23 mouse cellular contexts compared by ENCODE assay signal in the genomic region with DNA sequence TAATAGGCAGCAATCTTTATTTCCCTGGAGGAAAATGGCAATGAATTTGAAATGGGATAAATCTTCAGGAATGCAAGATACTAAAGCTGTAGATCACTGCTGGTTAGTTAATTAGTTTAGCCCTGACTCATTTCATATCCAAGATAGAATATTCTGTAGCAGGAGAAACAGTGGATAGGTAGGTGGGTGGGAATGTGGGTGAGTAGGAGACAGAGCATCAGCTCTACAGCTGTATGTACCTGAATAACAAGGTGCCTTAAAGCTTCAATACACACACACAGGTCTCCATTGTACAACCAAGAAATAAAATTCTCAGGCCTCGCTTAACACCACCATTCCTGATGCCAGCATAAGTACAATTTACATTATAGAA.
DNase-seq lines count a peak whose midpoint lies in the region; ATAC-seq and TF ChIP-seq lines count a peak whose summit lies in the region.
"Had no signal": no experiment of that assay in that cellular context is flagged by ENCODE, and none has a peak within 500 bp of the region (broad histone marks: within the 10 kb centered on the region; RNA-seq: fewer than 3 reads in every experiment).

No protein-coding gene starts in this region.

- WGBS in forebrain, embryonic 15.5 days, result 80% methylated on average over 1 of the region's 1 CpGs
- WGBS in forebrain, postnatal 0 days, result 63% methylated on average over 1 of the region's 1 CpGs
- WGBS in midbrain, embryonic 12.5 days, result 78% methylated on average over 1 of the region's 1 CpGs
- WGBS in midbrain, postnatal 0 days, result 79% methylated on average over 1 of the region's 1 CpGs
- 93% methylated on average over 1 of the region's 1 CpGs for WGBS in midbrain, embryonic 13.5 days
- WGBS in neural tube, embryonic 15.5 days, result 29% methylated on average over 1 of the region's 1 CpGs

- H3K4me3 ChIP-seq in forebrain, embryonic 15.5 days, result no peak overlapping the region
- no peak overlapping the region for H3K4me3 ChIP-seq in forebrain, postnatal 0 days (ENCODE audit: low read depth, low read length)
- H3K4me3 ChIP-seq in midbrain, embryonic 12.5 days, result no peak overlapping the region
- no peak overlapping the region for H3K4me3 ChIP-seq in midbrain, postnatal 0 days (ENCODE audit: low read depth, low read length)
- H3K4me3 ChIP-seq in midbrain, embryonic 13.5 days (replicated peaks), result no peak overlapping the region
- H3K4me3 ChIP-seq in neural tube, embryonic 15.5 days (replicated peaks), result no peak overlapping the region
- H3K4me3 ChIP-seq: embryonic facial prominence, embryonic 10.5 days; heart, adult 2 months; intestine, embryonic 15.5 days; limb, embryonic 15.5 days; liver, embryonic 15.5 days had no signal

- DNase-seq in forebrain, postnatal 0 days, result no peak
- no peak for DNase-seq in midbrain, postnatal 0 days (ENCODE audit: low spot score)
- DNase-seq in cerebellum, adult 9-11 months, result no peak
- no peak for DNase-seq in layer of hippocampus, postnatal 14 days (ENCODE audit: low spot score in 2 of 2)
- DNase-seq: adrenal gland, postnatal 14 days; cerebellum, adult 18-20 months; gastrocnemius, postnatal 25 days; heart, adult 2 months; heart, postnatal 36 days; kidney, adult 9 months; kidney, postnatal 4 days; layer of hippocampus, postnatal 36 days; lung, postnatal 10 days; right cerebral cortex, postnatal 4 days had no signal

- no peak overlapping the region; the same call in 1 of the 2 replicates for H3K27ac ChIP-seq in forebrain, embryonic 15.5 days (replicated peaks)
- no peak overlapping the region for H3K27ac ChIP-seq in forebrain, postnatal 0 days (ENCODE audit: low read depth, low read length)
- 0 out of 2 replicates have a peak overlapping the region, but pooled peaks have one; percentile 39 for H3K27ac ChIP-seq in midbrain, embryonic 12.5 days (replicated peaks)
- H3K27ac ChIP-seq in midbrain, postnatal 0 days (ENCODE audit: low read depth, low read length), result no peak overlapping the region
- H3K27ac ChIP-seq in midbrain, embryonic 13.5 days, result peak overlapping the region; percentile 60; the same call in 1 of the 2 replicates
- peak overlapping the region; percentile 45; the same call in 1 of the 2 replicates for H3K27ac ChIP-seq in neural tube, embryonic 15.5 days (replicated peaks)
- H3K27ac ChIP-seq: embryonic facial prominence, embryonic 10.5 days; heart, adult 2 months; intestine, embryonic 15.5 days; limb, embryonic 15.5 days; liver, embryonic 15.5 days had no signal

- H3K9ac ChIP-seq in forebrain, embryonic 15.5 days (replicated peaks), result no peak overlapping the region
- H3K9ac ChIP-seq in forebrain, postnatal 0 days, result no peak overlapping the region
- no peak overlapping the region for H3K9ac ChIP-seq in midbrain, embryonic 12.5 days (replicated peaks)
- no peak overlapping the region for H3K9ac ChIP-seq in midbrain, postnatal 0 days (replicated peaks; ENCODE audit: low read length, poor library complexity, severe bottlenecking)
- H3K9ac ChIP-seq in midbrain, embryonic 13.5 days (replicated peaks), result no peak overlapping the region
- no peak overlapping the region for H3K9ac ChIP-seq in neural tube, embryonic 15.5 days (replicated peaks)
- H3K9ac ChIP-seq: intestine, embryonic 15.5 days; limb, embryonic 15.5 days; liver, embryonic 15.5 days had no signal

- 0 out of 2 replicates have a peak, but pooled peaks have one; percentile 23 for ATAC-seq in forebrain, embryonic 15.5 days (replicated peaks)
- no peak for ATAC-seq in forebrain, postnatal 0 days
- ATAC-seq in midbrain, embryonic 12.5 days (ENCODE audit: low FRiP score, low read depth), result peak; percentile 55; the same call in 1 of the 2 replicates
- ATAC-seq in midbrain, postnatal 0 days (ENCODE audit: low FRiP score), result no peak
- peak; percentile 75 for ATAC-seq in midbrain, embryonic 13.5 days
- ATAC-seq in neural tube, embryonic 15.5 days (ENCODE audit: low FRiP score), result peak; percentile 58
- ATAC-seq: intestine, embryonic 15.5 days had no signal

- no peaks in the 10 kb centered on the region for H3K9me3 ChIP-seq in forebrain, embryonic 15.5 days
- H3K9me3 ChIP-seq in forebrain, postnatal 0 days (ENCODE audit: low read length), result no peaks in the 10 kb centered on the region
- no peaks in the 10 kb centered on the region for H3K9me3 ChIP-seq in midbrain, embryonic 12.5 days
- no peaks in the 10 kb centered on the region for H3K9me3 ChIP-seq in midbrain, postnatal 0 days (ENCODE audit: low read length)
- no peaks in the 10 kb centered on the region for H3K9me3 ChIP-seq in midbrain, embryonic 13.5 days
- H3K9me3 ChIP-seq in neural tube, embryonic 15.5 days (replicated peaks), result no peaks in the 10 kb centered on the region
- H3K9me3 ChIP-seq: embryonic facial prominence, embryonic 10.5 days; intestine, embryonic 15.5 days; limb, embryonic 15.5 days; liver, embryonic 15.5 days had no signal

- no peaks in the 10 kb centered on the region for H3K27me3 ChIP-seq in forebrain, embryonic 15.5 days
- H3K27me3 ChIP-seq in forebrain, postnatal 0 days (ENCODE audit: insufficient read depth, low read length), result no peaks in the 10 kb centered on the region
- no peaks in the 10 kb centered on the region for H3K27me3 ChIP-seq in midbrain, embryonic 12.5 days
- H3K27me3 ChIP-seq in midbrain, postnatal 0 days (ENCODE audit: insufficient read depth, low read length), result no peaks in the 10 kb centered on the region
- no peaks in the 10 kb centered on the region for H3K27me3 ChIP-seq in midbrain, embryonic 13.5 days
- no peaks in the 10 kb centered on the region for H3K27me3 ChIP-seq in neural tube, embryonic 15.5 days (replicated peaks)
- H3K27me3 ChIP-seq: CH12.LX; intestine, embryonic 15.5 days; limb, embryonic 15.5 days; liver, embryonic 15.5 days had no signal

- no peaks in the 10 kb centered on the region for H3K36me3 ChIP-seq in forebrain, embryonic 15.5 days
- no peaks in the 10 kb centered on the region for H3K36me3 ChIP-seq in forebrain, postnatal 0 days (ENCODE audit: insufficient read depth)
- H3K36me3 ChIP-seq in midbrain, embryonic 12.5 days, result no peaks in the 10 kb centered on the region
- H3K36me3 ChIP-seq in midbrain, postnatal 0 days (ENCODE audit: insufficient read depth, low read length), result no peaks in the 10 kb centered on the region
- no peaks in the 10 kb centered on the region for H3K36me3 ChIP-seq in midbrain, embryonic 13.5 days
- H3K36me3 ChIP-seq in neural tube, embryonic 15.5 days, result no peaks in the 10 kb centered on the region
- H3K36me3 ChIP-seq: embryonic facial prominence, embryonic 10.5 days; intestine, embryonic 15.5 days; limb, embryonic 15.5 days; liver, embryonic 15.5 days had no signal

- H3K4me2 ChIP-seq in forebrain, embryonic 15.5 days (replicated peaks), result no peak overlapping the region
- H3K4me2 ChIP-seq in forebrain, postnatal 0 days (ENCODE audit: low read depth), result no peak overlapping the region
- no peak overlapping the region for H3K4me2 ChIP-seq in midbrain, embryonic 12.5 days (replicated peaks)
- no peak overlapping the region for H3K4me2 ChIP-seq in midbrain, postnatal 0 days (ENCODE audit: low read depth, low read length, poor library complexity, severe bottlenecking)
- no peak overlapping the region for H3K4me2 ChIP-seq in midbrain, embryonic 13.5 days (replicated peaks)
- H3K4me2 ChIP-seq in neural tube, embryonic 15.5 days, result no peak overlapping the region
- H3K4me2 ChIP-seq: intestine, embryonic 15.5 days; limb, embryonic 15.5 days; liver, embryonic 15.5 days had no signal

- no peak for TF ChIP-seq CTCF in forebrain, postnatal 0 days (IDR thresholded peaks at IDR 0.05; ENCODE audit: low read depth)
- TF ChIP-seq CTCF in midbrain, postnatal 0 days (IDR thresholded peaks at IDR 0.05), result no peak

- H3K4me1 ChIP-seq in forebrain, embryonic 15.5 days, result peaks cover 25% of the 10 kb centered on the region
- H3K4me1 ChIP-seq in forebrain, postnatal 0 days (ENCODE audit: insufficient read depth), result peaks cover 8% of the 10 kb centered on the region
- H3K4me1 ChIP-seq in midbrain, embryonic 12.5 days, result peaks cover 8% of the 10 kb centered on the region
- no peaks in the 10 kb centered on the region for H3K4me1 ChIP-seq in midbrain, postnatal 0 days (ENCODE audit: insufficient read depth, low read length)
- peaks cover 10% of the 10 kb centered on the region for H3K4me1 ChIP-seq in midbrain, embryonic 13.5 days (replicated peaks)
- H3K4me1 ChIP-seq in neural tube, embryonic 15.5 days, result peaks cover 22% of the 10 kb centered on the region
- H3K4me1 ChIP-seq: embryonic facial prominence, embryonic 10.5 days; intestine, embryonic 15.5 days; limb, embryonic 15.5 days; liver, embryonic 15.5 days had no signal

Comparison
In these comparisons a context has a peak if more than half of its experiments do, and no peak if none do; other contexts are left out.
1. ATAC-seq: peak in forebrain, embryonic 15.5 days (single experiment), midbrain, embryonic 12.5 days (single experiment), midbrain, embryonic 13.5 days (single experiment) and neural tube, embryonic 15.5 days (single experiment); none in forebrain, postnatal 0 days (single experiment) and midbrain, postnatal 0 days (single experiment).
2. H3K27ac ChIP-seq: peak in midbrain, embryonic 12.5 days (single experiment), midbrain, embryonic 13.5 days (single experiment) and neural tube, embryonic 15.5 days (single experiment); none in forebrain, embryonic 15.5 days (single experiment), forebrain, postnatal 0 days (single experiment) and midbrain, postnatal 0 days (single experiment).